Mouse (Mus musculus) lung, adult 18-20 months (tissue): ENCODE measurements around the gene Ccdc120.
"Not testable (repeated sequence)": the region's sequence is repeated elsewhere in the genome, so short reads cannot be mapped to it uniquely, and the experiment has no call there.

Experiments
- DNase-seq, 2 experiments: peaks; one replicate each; pipeline ENCODE4 v3.0.0; 2022; ENCODE audit warnings: mixed read lengths in 2 of 2

Ccdc120 gene

GRCm38 (mm10) chrX:7745429-7745828, 5.3 kb downstream of the Ccdc120 start:
- no peak for DNase-seq

GRCm38 (mm10) chrX:7744940-7745339, 5.8 kb downstream of the Ccdc120 start:
- no peak for DNase-seq

- no peak for DNase-seq
Measured at GRCm38 (mm10) chrX:7743470-7743869, 7.2 kb downstream of the Ccdc120 start.

- DNase-seq: peak; percentile 30 to 45
Measured at GRCm38 (mm10) chrX:7741103-7741502, 9.6 kb downstream of the Ccdc120 start.

GRCm38 (mm10) chrX:7740082-7740819, 10.5 kb downstream of the Ccdc120 start:
- peak; percentile 75 to 81 for DNase-seq

- DNase-seq: peak; percentile 62 to 77
Measured at GRCm38 (mm10) chrX:7739336-7740081, 11.2 kb downstream of the Ccdc120 start.

- peak; percentile 59 to 67 for DNase-seq
Measured at GRCm38 (mm10) chrX:7733571-7734156, 17.0 kb downstream of the Ccdc120 start.

GRCm38 (mm10) chrX:7728922-7729265, 21.8 kb downstream of the Ccdc120 start:
- no peak for DNase-seq

GRCm38 (mm10) chrX:7728215-7728921, 22.3 kb downstream of the Ccdc120 start, which contains the start of gene Praf2:
TSS of gene Praf2 (plus strand) at chrX:7728439.
- peak; percentile 85 to 86 for DNase-seq

- peak; percentile 27 to 54 for DNase-seq
Measured at GRCm38 (mm10) chrX:7727176-7727575, 23.5 kb downstream of the Ccdc120 start.

GRCm38 (mm10) chrX:7725841-7726240, 24.9 kb downstream of the Ccdc120 start:
- DNase-seq: no peak

GRCm38 (mm10) chrX:7724135-7724534, 26.6 kb downstream of the Ccdc120 start:
- peak in 1 of 2 experiments; percentile 19 for DNase-seq

- no peak for DNase-seq
Measured at GRCm38 (mm10) chrX:7722691-7723090, 28.0 kb downstream of the Ccdc120 start.

GRCm38 (mm10) chrX:7722282-7722611, 28.5 kb downstream of the Ccdc120 start:
- DNase-seq: no peak

- DNase-seq: peak; percentile 80 to 82
Measured at GRCm38 (mm10) chrX:7721514-7722281, 29.0 kb downstream of the Ccdc120 start, which contains the start of gene Gm45208. TSS of gene Gm45208 (plus strand) at chrX:7722245.

GRCm38 (mm10) chrX:7716058-7716457, 34.6 kb downstream of the Ccdc120 start:
- DNase-seq: not testable (repeated sequence)

GRCm38 (mm10) chrX:7714135-7714899, 36.4 kb downstream of the Ccdc120 start, which contains the start of gene Wdr45:
TSS of gene Wdr45 (plus strand) at chrX:7714333.
- peak; percentile 95 to 97 for DNase-seq

GRCm38 (mm10) chrX:7713764-7714134, 37.0 kb downstream of the Ccdc120 start:
- not testable (repeated sequence) for DNase-seq

GRCm38 (mm10) chrX:7696954-7697381, 53.7 kb downstream of the Ccdc120 start, which contains the start of gene Gpkow:
TSS of gene Gpkow (plus strand) at chrX:7697131.
- peak; percentile 89 to 92 for DNase-seq

- DNase-seq: no peak
Measured at GRCm38 (mm10) chrX:7696520-7696919, 54.2 kb downstream of the Ccdc120 start.

GRCm38 (mm10) chrX:7692862-7693261, 57.8 kb downstream of the Ccdc120 start:
- DNase-seq: peak; percentile 27 to 55
